Mouse (Mus musculus): ENCODE results near the gene Pde5a.

DNA sequence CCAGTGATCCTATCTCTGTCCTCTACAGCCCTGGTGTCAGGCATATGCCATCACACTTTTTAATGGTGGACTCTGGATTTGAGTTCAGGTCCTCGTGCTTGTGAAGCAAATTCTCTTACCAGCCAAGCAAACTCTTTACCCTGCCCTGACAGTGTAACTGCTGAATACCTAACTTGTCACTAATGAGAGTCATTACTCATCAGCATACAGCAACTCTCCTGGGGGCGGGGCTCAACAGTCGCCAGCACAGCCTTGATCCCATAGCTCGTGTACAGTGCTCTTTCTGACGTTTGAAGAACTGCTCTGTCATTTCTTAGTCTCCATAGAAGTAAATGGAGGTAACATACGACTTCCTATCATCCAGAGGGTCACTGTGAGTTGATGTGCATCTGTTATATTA lies 169.5 kb downstream of the Pde5a start:
- TF ChIP-seq GATA1 (IDR thresholded peaks at IDR 0.05; ENCODE audit: borderline replicate concordance, low read length) (no peak), FLI1 (IDR thresholded peaks at IDR 0.05; ENCODE audit: low read length) (no peak)

Data from megakaryocyte, embryonic 14.5 days (primary cell).